Mouse (Mus musculus) embryonic facial prominence, embryonic 10.5 days (tissue): Measurements from ENCODE around the gene Slc26a1. TPM values are rescaled to one million over a fixed set of nuclear protein-coding genes. Genes with fewer than 3 reads are reported as not detected.
A peak's percentile ranks its signal among the peaks of the same experiment; 100 is the strongest.

ENCODE experiments used
- DNase-seq: peaks from one replicate; pipeline ENCODE4 v3.0.0-alpha.2; 2017; ENCODE audit warnings: low spot score
- H3K27ac ChIP-seq: fragments of 300-500 bp; sonication (generic); replicated peaks from 2 replicates; pipeline ENCODE4 v1.5.1; 2016; ENCODE audit warnings: mild to moderate bottlenecking
- H3K27me3 ChIP-seq: fragments of 300-500 bp; sonication (generic); replicated peaks from 2 replicates; pipeline ENCODE4 v1.6.1; 2016; ENCODE audit warnings: low read depth, mild to moderate bottlenecking; ENCODE audit not compliant: poor library complexity, severe bottlenecking
- H3K36me3 ChIP-seq: fragments of 300-500 bp; sonication (generic); replicated peaks from 2 replicates; pipeline ENCODE4 v1.6.1; 2016; ENCODE audit warnings: mild to moderate bottlenecking, moderate library complexity
- H3K4me1 ChIP-seq: fragments of 300-500 bp; sonication (generic); 2 replicates; pipeline ENCODE4 v1.6.1; 2016
- H3K4me3 ChIP-seq: fragments of 300-500 bp; sonication (generic); 2 replicates; pipeline ENCODE4 v1.5.1; 2016; ENCODE audit warnings: mild to moderate bottlenecking, moderate library complexity
- H3K9me3 ChIP-seq: fragments of 300-500 bp; sonication (generic); 2 replicates; pipeline ENCODE4 v1.6.1; 2016; ENCODE audit warnings: mild to moderate bottlenecking
- WGBS: fragments of 180-500 bp; shearing (Covaris S2); methylation state at CpG from one replicate; pipeline ENCODE4 v1.1.7; 2016; 5-methylcytosine and 5-hydroxymethylcytosine counted together
- polyA plus RNA-seq: library from polyadenylated mRNA; unstranded; fragments of >200 nt; fragmentation: Nextera tagmentation; extraction: Ambion mirVana; gene quantifications from 2 replicates; pipeline ENCODE4 v1.2.1, GENCODE M21; 2016

Gene Slc26a1
- polyA plus RNA-seq, 1 experiment from 2014 or later, result 0.92 TPM

DNA sequence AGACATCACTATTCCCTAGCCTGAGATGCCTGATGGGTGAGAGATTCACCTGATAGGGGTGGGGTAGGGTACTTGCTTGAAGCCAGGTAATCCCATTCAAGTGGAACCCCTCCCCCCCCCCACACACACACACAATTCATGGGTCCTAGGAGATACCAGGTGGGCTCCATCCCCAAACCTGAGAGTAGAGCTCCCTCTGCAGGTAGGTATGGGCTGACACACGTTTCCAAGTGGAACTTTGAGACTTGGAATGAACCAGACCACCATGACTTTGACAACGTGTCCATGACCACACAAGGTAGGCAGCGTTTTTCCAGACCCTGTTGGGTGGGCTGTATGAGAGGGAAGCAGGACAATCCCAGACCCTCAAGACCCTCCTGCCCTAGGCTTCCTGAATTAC, 4.5 kb upstream of the Slc26a1 start:
- 49% methylated on average over 3 of the region's 3 CpGs for WGBS
- no peaks in the 10 kb centered on the region for H3K27me3 ChIP-seq
- DNase-seq, result no peak

DNA sequence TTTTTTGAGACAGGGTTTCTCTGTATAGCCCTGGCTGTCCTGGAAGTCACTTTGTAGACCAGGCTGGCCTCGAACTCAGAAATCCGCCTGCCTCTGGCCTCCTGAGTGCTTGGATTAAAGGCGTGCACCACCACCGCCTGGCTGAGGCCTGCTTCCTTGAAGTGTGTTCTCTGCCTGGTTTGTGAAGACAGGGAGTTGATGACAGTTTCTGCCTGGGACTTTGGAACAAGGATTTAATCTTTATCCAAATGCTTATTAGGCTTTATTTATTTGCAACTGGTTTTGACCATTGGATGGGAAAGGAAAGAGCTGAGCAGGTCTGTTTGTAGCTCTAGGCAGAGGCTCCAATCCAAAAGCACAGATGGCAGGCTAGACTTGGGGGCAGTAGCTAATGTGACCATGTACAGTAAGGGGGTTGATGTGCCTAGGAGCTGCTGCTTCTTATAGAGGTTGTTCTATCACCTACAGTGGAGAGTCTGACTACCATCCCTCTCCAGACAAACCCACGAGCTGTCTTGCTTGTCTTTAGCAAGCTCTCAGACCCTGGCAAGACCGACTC, 3.0 kb upstream of the Slc26a1 start:
- Histone ChIP-seq H3K27ac (no peak overlapping the region), H3K4me3 (no peak overlapping the region), H3K9me3 (no peaks in the 10 kb centered on the region), H3K27me3 (no peaks in the 10 kb centered on the region), H3K4me1 (peaks cover 17% of the 10 kb centered on the region), H3K36me3 (peaks cover 9% of the 10 kb centered on the region)
- WGBS, result 81% methylated on average over 6 of the region's 6 CpGs
- DNase-seq, result no peak

More for the DNA sequence above, 4.5 kb upstream of the Slc26a1 start:
- H3K36me3 ChIP-seq, result peaks cover 4% of the 10 kb centered on the region; the same call in 1 of the 2 replicates
- peaks cover 17% of the 10 kb centered on the region for H3K4me1 ChIP-seq
- no peak overlapping the region for H3K27ac ChIP-seq
- no peak overlapping the region for H3K4me3 ChIP-seq
- no peaks in the 10 kb centered on the region for H3K9me3 ChIP-seq

DNA sequence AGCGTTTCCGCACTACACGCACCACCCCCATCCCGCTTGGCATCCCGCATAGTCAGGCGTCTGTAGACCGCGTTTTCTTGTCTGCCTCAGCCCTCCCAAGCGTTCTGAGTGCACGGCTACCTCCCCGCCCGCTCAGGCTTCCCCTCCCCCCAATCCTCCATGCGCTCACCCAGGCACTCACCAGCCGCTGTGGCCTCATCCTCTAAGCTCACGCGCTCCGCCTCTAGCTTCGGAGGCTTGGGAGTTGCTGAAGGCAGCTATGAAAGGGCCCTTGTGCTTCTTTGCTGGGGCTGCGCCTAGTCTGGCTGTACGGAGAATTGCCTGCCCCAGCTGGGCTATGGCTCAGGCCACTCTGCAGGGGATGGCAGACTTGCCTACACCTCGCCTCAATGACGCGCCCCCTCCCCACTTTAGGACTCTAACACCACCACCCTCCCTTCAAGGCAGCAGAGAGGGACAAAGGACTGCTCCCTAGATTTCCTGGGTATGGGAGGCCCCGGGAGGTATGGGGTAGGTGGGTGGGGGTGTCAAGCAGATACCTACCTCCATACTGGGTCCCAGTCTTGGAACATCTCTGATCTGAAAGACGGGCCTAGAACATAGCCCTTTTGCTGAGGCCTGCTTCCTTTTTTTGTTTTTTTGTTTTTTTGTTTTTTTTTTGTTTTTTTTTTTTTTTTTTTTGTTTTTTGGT, 2.4 kb upstream of the Slc26a1 start:
- WGBS, result 3% methylated on average over 25 of the region's 25 CpGs
- H3K27me3 ChIP-seq, result no peaks in the 10 kb centered on the region

GRCm38 (mm10) chr5:108676772-108677498, 1.6 kb upstream of the Slc26a1 start:
- WGBS, result 14% methylated on average over 5 of the region's 5 CpGs
- peaks cover 23% of the 10 kb centered on the region for H3K36me3 ChIP-seq

More for the DNA sequence above, 2.4 kb upstream of the Slc26a1 start:
- peaks cover 15% of the 10 kb centered on the region for H3K36me3 ChIP-seq
- H3K9me3 ChIP-seq, result no peaks in the 10 kb centered on the region
- peak; percentile 84 for DNase-seq
- H3K27ac ChIP-seq, result peak overlapping the region; percentile 88
- peaks cover 17% of the 10 kb centered on the region for H3K4me1 ChIP-seq
- H3K4me3 ChIP-seq, result peak overlapping the region; percentile 50

DNA sequence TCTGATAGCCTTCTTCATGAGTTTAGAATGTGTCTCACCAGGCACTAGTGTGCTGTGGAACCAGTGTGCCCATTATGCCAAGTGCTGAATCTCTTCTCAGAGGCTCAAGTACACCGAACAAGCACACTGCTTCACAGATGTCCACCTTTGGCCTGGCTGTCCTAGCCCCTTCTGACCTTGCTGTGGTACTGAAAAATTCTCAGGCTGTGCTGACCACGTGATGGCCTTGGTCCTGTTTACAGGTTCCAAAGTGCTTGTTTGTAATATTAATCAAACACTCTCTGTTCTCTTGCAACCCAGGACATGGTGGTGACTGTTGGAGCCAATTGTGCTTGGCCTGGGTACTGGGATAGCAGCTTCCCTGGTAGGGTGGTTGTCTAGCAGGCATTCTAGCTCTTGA, 745 bp downstream of the Slc26a1 start:
- no peaks in the 10 kb centered on the region for H3K9me3 ChIP-seq
- no peak overlapping the region for H3K27ac ChIP-seq
- H3K4me3 ChIP-seq, result no peak overlapping the region
- no peak for DNase-seq
- H3K27me3 ChIP-seq, result no peaks in the 10 kb centered on the region
- peaks cover 29% of the 10 kb centered on the region for H3K36me3 ChIP-seq
- WGBS, result 78% methylated on average over 2 of the region's 2 CpGs
- H3K4me1 ChIP-seq, result peaks cover 27% of the 10 kb centered on the region

More at GRCm38 (mm10) chr5:108676772-108677498, 1.6 kb upstream of the Slc26a1 start:
- Histone ChIP-seq H3K27ac (peak overlapping the region; percentile 88), H3K27me3 (no peaks in the 10 kb centered on the region), H3K4me1 (peaks cover 17% of the 10 kb centered on the region), H3K9me3 (no peaks in the 10 kb centered on the region), H3K4me3 (peak overlapping the region; percentile 50)
- no peak for DNase-seq

DNA sequence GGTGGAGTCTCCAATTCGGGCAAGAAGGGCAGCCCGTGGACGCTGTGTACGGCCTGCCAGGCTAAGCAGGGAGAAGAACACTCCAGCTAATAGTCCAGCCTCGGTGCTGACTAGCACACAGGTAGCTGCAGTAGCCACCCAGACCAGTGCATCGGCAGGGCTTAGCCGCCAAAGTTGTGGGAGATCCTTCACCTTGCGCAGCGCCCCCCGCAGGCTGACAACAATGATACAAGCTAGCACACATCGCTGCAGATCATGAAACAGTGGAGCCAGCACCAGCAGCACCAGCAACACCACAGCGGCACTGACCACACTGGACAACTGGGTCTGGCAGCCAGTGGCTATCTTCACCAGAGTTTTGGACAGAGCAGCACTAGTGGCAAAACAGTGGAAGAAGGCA, 3.6 kb downstream of the Slc26a1 start:
- Histone ChIP-seq H3K27ac (no peak overlapping the region), H3K27me3 (no peaks in the 10 kb centered on the region), H3K4me3 (no peak overlapping the region), H3K4me1 (peaks cover 24% of the 10 kb centered on the region), H3K9me3 (no peaks in the 10 kb centered on the region), H3K36me3 (peaks cover 29% of the 10 kb centered on the region)
- no peak for DNase-seq
- 96% methylated on average over 12 of the region's 12 CpGs for WGBS

- Histone ChIP-seq H3K4me1 (peaks cover 20% of the 10 kb centered on the region), H3K9me3 (no peaks in the 10 kb centered on the region), H3K36me3 (peaks cover 29% of the 10 kb centered on the region), H3K4me3 (no peak overlapping the region), H3K27me3 (no peaks in the 10 kb centered on the region), H3K27ac (no peak overlapping the region)
- DNase-seq, result peak; percentile 41
Measured at GRCm38 (mm10) chr5:108670785-108671184, 4.6 kb downstream of the Slc26a1 start.

DNA sequence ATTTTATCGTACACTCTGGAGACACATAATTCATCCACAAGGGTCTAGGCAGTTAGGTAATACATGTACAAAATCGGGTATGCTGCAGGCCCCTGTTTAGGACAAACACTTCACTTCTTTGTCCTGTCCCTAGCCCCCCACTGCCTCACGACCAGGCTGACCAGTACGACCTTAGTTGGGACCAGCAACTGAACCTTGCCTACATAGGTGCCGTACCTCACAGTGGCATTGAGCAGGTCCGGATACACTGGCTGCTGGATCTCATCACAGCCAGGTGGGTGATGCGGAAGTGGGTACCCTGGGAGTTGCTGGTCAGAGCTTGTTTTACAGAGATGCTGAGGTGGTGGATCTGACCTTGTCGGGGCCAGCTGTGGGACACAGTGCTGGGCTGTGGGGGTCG, 5.4 kb downstream of the Slc26a1 start:
- H3K9me3 ChIP-seq, result no peaks in the 10 kb centered on the region
- peaks cover 29% of the 10 kb centered on the region for H3K36me3 ChIP-seq
- peaks cover 20% of the 10 kb centered on the region for H3K4me1 ChIP-seq
- peak overlapping the region; percentile 70 for H3K4me3 ChIP-seq
- 83% methylated on average over 9 of the region's 9 CpGs for WGBS
- no peaks in the 10 kb centered on the region for H3K27me3 ChIP-seq
- H3K27ac ChIP-seq, result no peak overlapping the region; the same call in 1 of the 2 replicates
- DNase-seq, result no peak

DNA sequence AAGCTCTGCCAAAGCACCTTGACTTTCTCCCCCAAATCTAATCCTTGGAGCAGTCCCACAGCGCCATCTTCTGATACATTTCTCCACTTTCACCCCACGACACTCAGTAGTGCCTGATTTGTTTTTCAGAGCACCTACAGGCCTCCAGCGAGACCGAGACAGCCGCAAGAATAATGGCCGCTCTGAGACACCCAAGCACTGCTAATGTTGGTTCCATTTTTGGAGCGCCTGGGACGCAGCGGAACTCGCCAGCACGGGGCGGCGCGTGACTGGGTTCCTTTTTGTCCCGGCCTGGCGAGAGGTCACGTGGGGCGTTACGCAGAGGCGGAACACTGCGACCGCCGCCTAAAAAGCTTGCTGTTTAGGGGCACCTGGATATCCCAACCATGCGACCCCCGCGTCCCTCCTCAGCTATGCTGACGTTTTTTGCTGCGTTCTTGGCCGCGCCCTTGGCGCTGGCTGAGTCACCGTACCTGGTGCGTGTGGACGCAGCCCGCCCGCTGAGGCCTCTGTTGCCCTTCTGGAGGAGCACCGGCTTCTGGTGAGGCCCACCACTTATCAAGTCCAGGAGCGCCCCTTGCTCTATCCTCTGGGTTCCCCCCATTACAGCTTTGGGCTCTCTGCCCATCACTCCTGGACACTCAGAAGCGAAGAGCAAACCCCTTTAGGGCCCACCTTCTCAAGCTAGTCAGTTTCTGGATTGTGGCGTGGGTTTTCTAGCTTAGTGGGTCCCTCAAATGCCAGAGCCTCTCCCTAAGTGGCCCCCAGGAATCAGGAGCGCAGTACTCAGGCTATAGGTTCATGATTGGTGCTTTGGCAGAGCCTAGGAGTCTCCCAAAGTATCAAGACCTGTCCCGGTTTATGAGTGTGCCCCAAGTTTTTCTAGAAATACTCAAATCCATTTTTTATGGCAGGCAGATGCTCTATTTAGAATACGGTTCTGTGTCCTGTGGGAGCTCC, 6.1 kb downstream of the Slc26a1 start, which contains the start of gene Dgkq:
Dgkq (minus strand) TSS at position 696 of the 960 bp plus-strand sequence.
- Histone ChIP-seq H3K27ac (peak within 1 kb of the TSS; percentile 93), H3K4me1 (peaks cover 20% of the 10 kb centered on the region), H3K9me3 (no peaks in the 10 kb centered on the region), H3K4me3 (peak within 1 kb of the TSS; percentile 70), H3K36me3 (peaks cover 29% of the 10 kb centered on the region), H3K27me3 (no peaks in the 10 kb centered on the region)
- peak; percentile 87 for DNase-seq
- 7% methylated on average over 43 of the region's 43 CpGs for WGBS

- no peak for DNase-seq
- Histone ChIP-seq H3K27ac (peak overlapping the region; percentile 93), H3K36me3 (peaks cover 25% of the 10 kb centered on the region), H3K4me3 (peak overlapping the region; percentile 70), H3K27me3 (no peaks in the 10 kb centered on the region), H3K4me1 (peaks cover 20% of the 10 kb centered on the region), H3K9me3 (no peaks in the 10 kb centered on the region)
- 20% methylated on average over 3 of the region's 3 CpGs for WGBS
Measured at GRCm38 (mm10) chr5:108668387-108668932, 6.9 kb downstream of the Slc26a1 start.

DNA sequence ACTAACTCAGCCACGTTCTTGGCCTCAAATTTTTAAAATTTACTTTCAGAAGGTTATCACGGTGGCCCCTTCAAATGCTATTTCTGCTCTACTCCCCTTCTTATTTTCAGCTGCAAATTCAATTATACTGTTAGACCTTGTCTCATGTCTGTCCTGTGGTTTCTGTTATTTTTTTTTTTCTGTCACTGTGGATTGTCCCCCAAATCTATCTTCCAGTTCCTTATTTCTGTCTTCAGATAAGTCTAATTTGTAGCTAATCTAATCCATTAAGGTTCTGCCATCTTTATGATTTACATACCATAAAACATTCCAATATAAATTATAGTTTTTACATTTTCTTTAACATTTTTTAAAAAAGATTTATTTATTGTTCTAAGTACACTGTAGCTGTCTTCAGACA, 8.0 kb downstream of the Slc26a1 start:
- H3K9me3 ChIP-seq, result no peaks in the 10 kb centered on the region
- H3K27ac ChIP-seq, result no peak overlapping the region
- H3K4me3 ChIP-seq, result no peak overlapping the region
- H3K27me3 ChIP-seq, result peaks cover 6% of the 10 kb centered on the region; the same call in 1 of the 2 replicates
- 74% methylated on average over 2 of the region's 2 CpGs for WGBS
- no peak for DNase-seq
- H3K36me3 ChIP-seq, result peaks cover 14% of the 10 kb centered on the region
- H3K4me1 ChIP-seq, result peaks cover 20% of the 10 kb centered on the region
